Mouse (Mus musculus) neural tube, embryonic 15.5 days (tissue): ENCODE measurements around the gene Exoc3l. TPM values are rescaled to one million over a fixed set of nuclear protein-coding genes. Genes with fewer than 3 reads are reported as not detected.

Source experiments
- ATAC-seq: fragments of 200-750 bp; cut with Nextera tagmentation; 2 replicates; pipeline ENCODE4 v1.8.0; 2017; ENCODE audit warnings: mild to moderate bottlenecking, moderate TSS enrichment, moderate library complexity; ENCODE audit not compliant: low FRiP score
- H3K27ac ChIP-seq: fragments of 300-500 bp; sonication (generic); replicated peaks from 2 replicates; pipeline ENCODE4 v1.5.1; 2015; ENCODE audit warnings: mild to moderate bottlenecking, inconsistent platforms
- H3K27me3 ChIP-seq: fragments of 300-500 bp; sonication (generic); replicated peaks from 2 replicates; pipeline ENCODE4 v1.6.1; 2015; ENCODE audit warnings: inconsistent platforms
- H3K36me3 ChIP-seq: fragments of 300-500 bp; sonication (generic); 2 replicates; pipeline ENCODE4 v1.6.1; 2015; ENCODE audit warnings: inconsistent platforms
- H3K4me1 ChIP-seq: fragments of 300-500 bp; sonication (generic); 2 replicates; pipeline ENCODE4 v1.6.1; 2015; ENCODE audit warnings: inconsistent platforms
- H3K4me2 ChIP-seq: fragments of 300-500 bp; sonication (generic); 2 replicates; pipeline ENCODE4 v1.6.1; 2015; ENCODE audit warnings: inconsistent platforms, mild to moderate bottlenecking, moderate library complexity
- H3K4me3 ChIP-seq: fragments of 300-500 bp; sonication (generic); replicated peaks from 2 replicates; pipeline ENCODE4 v1.5.1; 2015; ENCODE audit warnings: mild to moderate bottlenecking, inconsistent platforms
- H3K9ac ChIP-seq: fragments of 300-500 bp; sonication (generic); replicated peaks from 2 replicates; pipeline ENCODE4 v1.6.1; 2015; ENCODE audit warnings: mild to moderate bottlenecking, inconsistent platforms
- H3K9me3 ChIP-seq: fragments of 300-500 bp; sonication (generic); replicated peaks from 2 replicates; pipeline ENCODE4 v1.6.1; 2016; ENCODE audit warnings: inconsistent platforms
- WGBS: fragments of 180-500 bp; shearing (Covaris S2); methylation state at CpG from one replicate; pipeline ENCODE4 v1.1.7; 2015; ENCODE audit warnings: mixed read lengths; 5-methylcytosine and 5-hydroxymethylcytosine counted together
- polyA plus RNA-seq: library from polyadenylated mRNA; unstranded; fragments of >200 nt; fragmentation: Nextera tagmentation; extraction: Ambion mirVana; gene quantifications from 2 replicates; pipeline ENCODE4 v1.2.1, GENCODE M21; 2015

Gene Exoc3l
- polyA plus RNA-seq, 1 experiment from 2014 or later, result 11.3 TPM

- Histone ChIP-seq H3K9ac (no peak overlapping the region), H3K4me3 (no peak overlapping the region), H3K9me3 (no peaks in the 10 kb centered on the region), H3K4me1 (no peaks in the 10 kb centered on the region), H3K4me2 (no peak overlapping the region), H3K36me3 (peaks cover 91% of the 10 kb centered on the region), H3K27ac (no peak overlapping the region), H3K27me3 (no peaks in the 10 kb centered on the region)
- no peak for ATAC-seq
- 85% methylated on average over 1 of the region's 1 CpGs for WGBS
These were observed 15.8 kb upstream of the Exoc3l start for GRCm38 (mm10) chr8:105311718-105312117.

GRCm38 (mm10) chr8:105310118-105310517 is 14.2 kb upstream of the Exoc3l start:
- Histone ChIP-seq H3K4me3 (no peak overlapping the region), H3K4me1 (peaks cover 12% of the 10 kb centered on the region), H3K36me3 (peaks cover 83% of the 10 kb centered on the region), H3K27ac (no peak overlapping the region), H3K9ac (no peak overlapping the region), H3K27me3 (no peaks in the 10 kb centered on the region), H3K4me2 (no peak overlapping the region), H3K9me3 (no peaks in the 10 kb centered on the region)
- WGBS, result 89% methylated on average over 8 of the region's 8 CpGs
- no peak for ATAC-seq

DNA sequence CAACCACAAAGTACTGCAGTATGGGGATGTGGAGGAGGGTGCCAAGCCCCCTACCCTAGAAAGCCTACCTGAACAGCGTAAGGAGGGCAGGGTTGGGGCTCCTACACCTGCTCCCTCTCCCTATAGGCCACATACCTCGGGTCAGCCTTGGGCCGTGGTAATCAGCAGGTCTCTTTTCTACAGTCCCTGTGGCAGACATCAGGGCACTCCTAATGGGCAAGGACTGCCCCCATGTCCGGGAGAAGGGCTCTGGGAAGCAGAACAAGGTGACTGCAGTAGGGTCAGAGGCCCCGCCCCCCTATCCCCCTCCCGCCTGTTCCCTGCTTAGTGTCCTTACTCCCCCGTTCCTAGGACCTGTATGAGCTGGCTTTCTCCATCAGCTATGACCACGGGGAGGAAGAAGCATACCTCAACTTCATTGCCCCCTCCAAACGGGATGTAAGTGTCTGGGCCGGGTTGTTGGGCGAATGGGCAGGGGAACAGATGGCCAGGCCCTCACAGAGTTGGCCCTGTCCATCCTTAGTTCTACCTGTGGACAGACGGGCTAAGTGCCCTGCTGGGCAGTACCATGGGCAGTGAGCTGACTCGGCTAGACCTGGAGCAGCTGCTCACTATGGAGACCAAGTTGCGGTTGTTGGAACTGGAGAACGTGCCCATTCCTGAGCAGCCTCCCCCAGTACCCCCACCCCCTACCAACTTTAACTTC is 13.4 kb upstream of the Exoc3l start:
- H3K4me1 ChIP-seq, result peaks cover 20% of the 10 kb centered on the region
- H3K27me3 ChIP-seq, result no peaks in the 10 kb centered on the region
- ATAC-seq, result no peak
- no peak overlapping the region for H3K9ac ChIP-seq
- no peaks in the 10 kb centered on the region for H3K9me3 ChIP-seq
- WGBS, result 86% methylated on average over 15 of the region's 15 CpGs
- no peak overlapping the region for H3K27ac ChIP-seq
- peaks cover 77% of the 10 kb centered on the region for H3K36me3 ChIP-seq
- H3K4me3 ChIP-seq, result no peak overlapping the region
- no peak overlapping the region for H3K4me2 ChIP-seq

GRCm38 (mm10) chr8:105308428-105308827 is 12.5 kb upstream of the Exoc3l start:
- 96% methylated on average over 10 of the region's 10 CpGs for WGBS
- no peak for ATAC-seq
- H3K36me3 ChIP-seq, result peaks cover 76% of the 10 kb centered on the region

DNA sequence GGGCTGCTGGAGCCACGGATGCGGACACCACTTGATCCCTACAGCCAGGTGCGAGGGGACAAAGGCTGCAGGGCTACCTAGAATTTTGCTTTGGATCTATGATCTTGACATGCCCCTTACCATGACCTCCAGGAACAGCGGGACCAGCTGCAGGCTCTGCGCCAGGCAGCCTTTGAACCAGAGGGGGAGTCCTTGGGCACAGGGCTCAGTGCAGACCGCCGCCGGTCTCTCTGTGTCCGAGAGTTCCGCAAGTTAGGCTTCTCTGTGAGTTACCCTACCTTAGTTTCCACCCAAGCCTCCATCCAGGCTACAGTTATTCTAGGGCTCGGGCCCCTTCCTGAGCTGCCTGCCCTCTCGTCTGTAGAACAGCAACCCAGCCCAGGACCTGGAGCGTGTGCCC is 11.8 kb upstream of the Exoc3l start:
- no peak for ATAC-seq
- Histone ChIP-seq H3K4me2 (no peak overlapping the region), H3K9me3 (no peaks in the 10 kb centered on the region), H3K27ac (no peak overlapping the region), H3K4me1 (peaks cover 20% of the 10 kb centered on the region), H3K9ac (no peak overlapping the region), H3K27me3 (no peaks in the 10 kb centered on the region), H3K4me3 (no peak overlapping the region), H3K36me3 (peaks cover 74% of the 10 kb centered on the region)
- 94% methylated on average over 13 of the region's 13 CpGs for WGBS

More at GRCm38 (mm10) chr8:105308428-105308827, 12.5 kb upstream of the Exoc3l start:
- H3K4me1 ChIP-seq, result peaks cover 20% of the 10 kb centered on the region
- no peak overlapping the region for H3K9ac ChIP-seq
- no peak overlapping the region for H3K4me2 ChIP-seq
- no peak overlapping the region for H3K27ac ChIP-seq
- H3K4me3 ChIP-seq, result no peak overlapping the region
- no peaks in the 10 kb centered on the region for H3K27me3 ChIP-seq
- H3K9me3 ChIP-seq, result no peaks in the 10 kb centered on the region

DNA sequence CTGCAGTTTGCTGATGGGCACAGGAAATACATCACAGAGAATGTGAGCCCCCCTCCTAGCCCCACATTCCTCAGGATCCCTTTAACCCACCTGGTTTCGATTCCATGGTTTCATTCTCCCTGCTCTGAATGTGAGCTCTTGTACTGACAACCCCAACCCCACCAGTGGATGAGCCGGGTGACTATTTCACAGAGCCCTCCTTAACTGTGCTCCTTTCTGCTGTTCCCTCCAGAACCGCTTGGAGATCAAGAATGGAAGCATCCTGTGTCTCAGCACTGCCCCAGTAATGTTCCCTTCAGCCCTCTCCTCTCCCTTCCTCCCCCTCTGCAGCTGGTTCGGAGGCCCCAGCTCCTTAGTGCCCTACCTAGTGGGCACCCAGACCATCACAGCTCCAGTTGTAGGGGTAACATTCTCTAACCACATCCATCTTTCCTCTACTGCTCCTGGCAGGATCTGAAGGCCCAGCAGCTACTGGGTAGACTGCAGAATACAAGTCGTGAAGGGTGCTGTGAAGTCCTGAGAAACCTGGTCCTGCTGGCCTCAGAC is 10.3 kb upstream of the Exoc3l start:
- no peak overlapping the region for H3K9ac ChIP-seq

GRCm38 (mm10) chr8:105305211-105306145 is 9.6 kb upstream of the Exoc3l start, which contains the start of gene Elmo3:
Gene Elmo3 (plus strand): TSS chr8:105305601.
- no peaks in the 10 kb centered on the region for H3K27me3 ChIP-seq
- no peak within 1 kb of the TSS for H3K9ac ChIP-seq
- ATAC-seq, result peak; percentile 55
- peak within 1 kb of the TSS; percentile 50 for H3K4me2 ChIP-seq
- H3K9me3 ChIP-seq, result no peaks in the 10 kb centered on the region
- peak within 1 kb of the TSS; percentile 8 for H3K4me3 ChIP-seq
- peak within 1 kb of the TSS; percentile 48 for H3K27ac ChIP-seq
- 12% methylated on average over 30 of the region's 30 CpGs for WGBS
- peaks cover 20% of the 10 kb centered on the region for H3K4me1 ChIP-seq
- peaks cover 78% of the 10 kb centered on the region for H3K36me3 ChIP-seq

More for the DNA sequence above, 10.3 kb upstream of the Exoc3l start:
- peaks cover 20% of the 10 kb centered on the region for H3K4me1 ChIP-seq
- WGBS, result 62% methylated on average over 5 of the region's 5 CpGs
- ATAC-seq, result peak; percentile 14; the same call in 1 of the 2 replicates
- no peak overlapping the region for H3K4me3 ChIP-seq
- no peaks in the 10 kb centered on the region for H3K9me3 ChIP-seq
- peaks cover 74% of the 10 kb centered on the region for H3K36me3 ChIP-seq
- no peaks in the 10 kb centered on the region for H3K27me3 ChIP-seq
- no peak overlapping the region for H3K27ac ChIP-seq
- peak overlapping the region; percentile 50 for H3K4me2 ChIP-seq

- Histone ChIP-seq H3K9ac (no peak overlapping the region), H3K4me3 (no peak overlapping the region), H3K9me3 (no peaks in the 10 kb centered on the region), H3K4me2 (no peak overlapping the region), H3K4me1 (peaks cover 24% of the 10 kb centered on the region), H3K27me3 (no peaks in the 10 kb centered on the region), H3K36me3 (peaks cover 78% of the 10 kb centered on the region), H3K27ac (peak overlapping the region; percentile 48)
- no peak for ATAC-seq
- whole genome bisulfite sequencing, result 72% methylated on average over 9 of the region's 9 CpGs
These were observed 8.7 kb upstream of the Exoc3l start for GRCm38 (mm10) chr8:105304325-105305210.

DNA sequence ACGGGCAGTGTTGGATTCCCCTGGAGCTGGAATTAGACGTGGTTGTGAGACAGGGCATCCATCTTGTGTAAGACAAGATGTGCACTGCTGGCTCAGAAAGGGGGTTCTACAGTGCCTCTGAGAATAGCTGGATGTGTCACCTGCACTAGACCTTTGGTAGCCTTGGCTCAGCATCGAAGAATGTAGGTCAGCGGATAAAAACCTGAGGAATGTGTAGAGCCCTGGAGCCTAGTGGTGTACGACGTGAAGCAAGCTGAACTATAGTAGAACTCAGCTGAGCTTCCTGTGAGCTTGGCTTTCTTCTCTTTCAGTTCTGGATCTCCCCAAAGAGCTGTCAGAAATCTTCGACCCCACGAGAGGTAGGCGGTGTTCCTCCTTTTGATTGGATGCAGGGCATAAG is 8.0 kb upstream of the Exoc3l start:
- Histone ChIP-seq H3K9ac (no peak overlapping the region), H3K36me3 (peaks cover 76% of the 10 kb centered on the region), H3K4me1 (peaks cover 29% of the 10 kb centered on the region), H3K27me3 (no peaks in the 10 kb centered on the region), H3K27ac (no peak overlapping the region), H3K4me2 (no peak overlapping the region), H3K4me3 (no peak overlapping the region), H3K9me3 (no peaks in the 10 kb centered on the region)
- 77% methylated on average over 9 of the region's 9 CpGs for WGBS
- no peak for ATAC-seq

GRCm38 (mm10) chr8:105303396-105303795 is 7.5 kb upstream of the Exoc3l start:
- 88% methylated on average over 8 of the region's 8 CpGs for WGBS

GRCm38 (mm10) chr8:105299962-105300361 is 4.1 kb upstream of the Exoc3l start:
- Histone ChIP-seq H3K4me3 (no peak overlapping the region), H3K4me1 (peaks cover 33% of the 10 kb centered on the region), H3K9ac (no peak overlapping the region), H3K4me2 (no peak overlapping the region), H3K27ac (no peak overlapping the region), H3K36me3 (peaks cover 52% of the 10 kb centered on the region), H3K9me3 (no peaks in the 10 kb centered on the region), H3K27me3 (no peaks in the 10 kb centered on the region; the same call in 1 of the 2 replicates)
- WGBS, result 97% methylated on average over 8 of the region's 8 CpGs
- ATAC-seq, result no peak

More at GRCm38 (mm10) chr8:105303396-105303795, 7.5 kb upstream of the Exoc3l start:
- Histone ChIP-seq H3K4me3 (no peak overlapping the region), H3K27me3 (no peaks in the 10 kb centered on the region), H3K4me2 (no peak overlapping the region), H3K36me3 (peaks cover 74% of the 10 kb centered on the region), H3K9me3 (no peaks in the 10 kb centered on the region), H3K27ac (no peak overlapping the region), H3K4me1 (peaks cover 34% of the 10 kb centered on the region), H3K9ac (no peak overlapping the region)
- ATAC-seq, result no peak
